Mouse (Mus musculus) hindbrain, embryonic 16.5 days (tissue): ENCODE measurements around the gene Csf3r. TPM values are rescaled to one million over a fixed set of nuclear protein-coding genes. Genes with fewer than 3 reads are reported as not detected.

Source experiments
- ATAC-seq: fragments of 200-750 bp; cut with Nextera tagmentation; 2 replicates; pipeline ENCODE4 v1.8.0; 2017; ENCODE audit warnings: moderate TSS enrichment, moderate library complexity
- H3K27ac ChIP-seq: fragments of 300-500 bp; sonication (generic); 2 replicates; pipeline ENCODE4 v1.5.1; 2014; ENCODE audit warnings: low read depth, mild to moderate bottlenecking, control low read depth, low read length, moderate library complexity
- H3K27me3 ChIP-seq: fragments of 300-500 bp; sonication (generic); replicated peaks from 2 replicates; pipeline ENCODE4 v1.6.1; 2014; ENCODE audit warnings: low read length; ENCODE audit not compliant: control insufficient read depth, insufficient read depth
- H3K36me3 ChIP-seq: fragments of 300-500 bp; sonication (generic); 2 replicates; pipeline ENCODE4 v1.6.1; 2014; ENCODE audit warnings: mild to moderate bottlenecking, low read length, moderate library complexity, mixed read lengths; ENCODE audit not compliant: control insufficient read depth, insufficient read depth
- H3K4me1 ChIP-seq: fragments of 300-500 bp; sonication (generic); 2 replicates; pipeline ENCODE4 v1.6.1; 2014; ENCODE audit warnings: low read depth, low read length; ENCODE audit not compliant: control insufficient read depth, insufficient read depth
- H3K4me2 ChIP-seq: fragments of 300-500 bp; sonication (generic); 2 replicates; pipeline ENCODE4 v1.6.1; 2014; ENCODE audit warnings: mild to moderate bottlenecking, low read length, control low read depth, moderate library complexity
- H3K4me3 ChIP-seq: fragments of 300-500 bp; sonication (generic); 2 replicates; pipeline ENCODE4 v1.5.1; 2014; ENCODE audit warnings: mild to moderate bottlenecking, low read length, control low read depth, moderate library complexity
- H3K9ac ChIP-seq: fragments of 300-500 bp; sonication (generic); 2 replicates; pipeline ENCODE4 v1.6.1; 2014; ENCODE audit warnings: low read depth, mild to moderate bottlenecking, control low read depth, low read length, moderate library complexity
- H3K9me3 ChIP-seq: fragments of 300-500 bp; sonication (generic); 2 replicates; pipeline ENCODE4 v1.6.1; 2014; ENCODE audit warnings: mild to moderate bottlenecking, low read length, moderate library complexity; ENCODE audit not compliant: control insufficient read depth
- WGBS: fragments of 180-500 bp; shearing (Covaris S2); extraction: QIAGEN DNeasy Blood & Tissue Kit; methylation state at CpG from one replicate; pipeline ENCODE4 v1.1.7; 2014; 5-methylcytosine and 5-hydroxymethylcytosine counted together
- polyA plus RNA-seq: library from polyadenylated mRNA; unstranded; fragments of >200 nt; fragmentation: Nextera tagmentation; extraction: Ambion mirVana; gene quantifications from 2 replicates; pipeline ENCODE4 v1.2.1, GENCODE M21; 2015

Csf3r gene
- polyA plus RNA-seq, 1 experiment from 2014 or later = 0.68 TPM

- H3K4me3 ChIP-seq = no peak overlapping the region
- H3K4me2 ChIP-seq = no peak overlapping the region
- H3K27me3 ChIP-seq = no peaks in the 10 kb centered on the region
- H3K27ac ChIP-seq = no peak overlapping the region
- no peaks in the 10 kb centered on the region for H3K36me3 ChIP-seq
- 87% methylated on average over 2 of the region's 2 CpGs for WGBS
- no peak overlapping the region for H3K9ac ChIP-seq
- H3K9me3 ChIP-seq = peaks cover 9% of the 10 kb centered on the region
- no peak for ATAC-seq
- H3K4me1 ChIP-seq = no peaks in the 10 kb centered on the region
Measured at GRCm38 (mm10) chr4:125997826-125998225, 26.5 kb upstream of the Csf3r start.

DNA sequence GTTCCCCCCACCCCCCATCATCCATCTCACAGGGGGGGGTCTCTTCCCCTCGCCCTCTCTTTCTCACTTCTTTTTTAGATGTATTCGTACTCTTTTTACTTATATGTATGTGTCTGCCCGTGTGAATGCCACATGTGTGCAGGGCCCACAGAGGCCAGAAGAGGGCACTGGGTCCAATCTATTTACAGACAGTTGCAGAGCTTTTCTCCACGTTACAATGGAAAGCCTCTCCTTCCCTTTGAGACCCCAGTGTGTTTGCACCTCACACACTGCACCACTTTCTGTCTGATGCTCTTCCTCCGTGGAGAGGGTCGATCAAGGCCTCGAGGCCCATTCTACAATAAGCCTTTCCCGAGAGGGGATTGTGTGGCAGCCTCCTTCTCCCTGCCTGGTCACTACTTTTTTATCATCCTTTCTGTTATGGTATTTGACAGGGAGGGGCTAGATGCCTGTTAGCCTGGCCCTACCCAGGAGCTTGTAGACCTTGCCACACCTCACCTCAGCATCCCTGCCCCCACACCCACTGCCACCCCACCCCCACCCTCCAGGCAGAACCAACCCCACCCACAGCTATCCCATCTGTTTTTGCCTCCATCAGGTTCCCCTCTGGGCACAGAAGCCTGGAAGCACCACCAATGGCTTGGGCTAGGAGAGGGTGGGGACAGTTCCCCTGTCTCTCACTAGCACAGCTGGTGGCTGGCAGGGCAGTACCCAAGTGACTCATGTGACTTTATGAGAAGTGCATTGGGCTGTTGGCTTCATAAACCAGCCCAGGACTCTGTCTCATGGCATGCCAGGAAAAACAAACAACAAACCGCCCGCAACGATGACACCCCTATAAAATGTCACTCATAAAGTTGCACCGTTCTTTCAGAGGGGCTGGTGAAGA lies 22.8 kb upstream of the Csf3r start:
- Histone ChIP-seq H3K36me3 (no peaks in the 10 kb centered on the region), H3K4me3 (no peak overlapping the region), H3K27me3 (no peaks in the 10 kb centered on the region), H3K27ac (no peak overlapping the region), H3K4me1 (no peaks in the 10 kb centered on the region), H3K9ac (no peak overlapping the region), H3K4me2 (no peak overlapping the region), H3K9me3 (peaks cover 9% of the 10 kb centered on the region)
- 91% methylated on average over 12 of the region's 12 CpGs for whole genome bisulfite sequencing
- no peak for ATAC-seq

DNA sequence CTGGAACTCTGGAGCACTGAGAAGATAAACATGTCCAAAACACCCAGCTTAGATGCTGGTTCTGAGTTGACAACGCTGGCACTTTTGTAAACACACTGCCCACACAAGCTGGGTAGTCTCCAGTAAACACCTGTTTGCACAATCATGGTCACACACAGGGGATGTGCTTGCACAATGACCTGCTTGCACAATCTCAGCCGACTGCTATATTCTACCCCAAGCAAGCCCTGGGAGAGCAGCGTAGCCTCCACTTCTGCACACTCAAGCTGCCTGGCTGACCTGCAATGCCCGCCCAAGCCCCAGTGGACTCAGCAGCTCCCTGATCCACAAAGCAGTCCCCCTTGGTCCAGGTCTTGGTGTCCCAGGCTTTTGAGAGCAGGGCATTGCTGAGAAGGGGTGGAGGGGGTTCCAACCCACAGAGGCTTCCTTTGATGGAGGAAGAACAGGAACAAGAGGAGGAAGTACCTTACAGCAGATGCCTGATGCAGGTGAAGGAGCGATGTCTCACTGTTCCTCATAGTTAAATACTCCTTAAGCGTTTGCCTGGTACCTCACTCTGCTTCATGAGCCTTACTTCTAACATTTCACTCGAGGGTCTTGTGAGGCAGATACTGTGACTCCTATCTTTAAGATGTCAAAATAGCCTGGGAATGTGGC lies 6.5 kb upstream of the Csf3r start:
- H3K27ac ChIP-seq = no peak overlapping the region
- no peak for ATAC-seq
- H3K36me3 ChIP-seq = no peaks in the 10 kb centered on the region
- H3K9ac ChIP-seq = no peak overlapping the region
- no peak overlapping the region for H3K4me3 ChIP-seq
- no peaks in the 10 kb centered on the region for H3K9me3 ChIP-seq
- H3K4me1 ChIP-seq = no peaks in the 10 kb centered on the region
- no peak overlapping the region for H3K4me2 ChIP-seq
- no peaks in the 10 kb centered on the region for H3K27me3 ChIP-seq
- 90% methylated on average over 7 of the region's 7 CpGs for whole genome bisulfite sequencing

DNA sequence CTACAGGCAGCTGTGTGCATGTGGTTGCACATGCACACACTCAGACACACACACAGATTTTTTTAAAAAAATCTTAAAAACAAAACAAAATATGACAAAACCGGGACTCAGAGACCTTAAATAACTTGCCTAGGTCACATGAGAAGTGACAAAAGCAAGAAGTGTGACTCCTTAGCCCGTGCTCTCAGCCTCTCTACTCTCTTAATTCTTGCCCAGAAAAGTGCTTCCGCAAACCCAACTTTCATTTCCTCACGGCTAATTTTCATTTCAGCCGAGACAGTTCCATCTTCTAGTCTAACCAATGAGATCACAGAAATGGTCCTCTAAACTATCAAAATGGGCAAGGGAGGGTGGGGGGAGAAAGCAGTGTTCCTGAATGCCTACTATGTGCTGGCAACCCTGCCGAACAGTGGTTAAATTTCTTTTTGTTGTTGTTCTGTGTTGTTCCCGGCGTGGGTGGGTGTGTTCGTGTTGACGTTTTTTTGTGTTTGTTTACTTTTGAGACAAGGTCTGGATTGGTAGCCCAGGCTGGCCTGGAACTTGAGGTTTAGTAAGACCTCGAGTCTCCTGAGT lies 5.3 kb upstream of the Csf3r start:
- Histone ChIP-seq H3K36me3 (no peaks in the 10 kb centered on the region), H3K4me3 (no peak overlapping the region), H3K27ac (no peak overlapping the region), H3K9me3 (no peaks in the 10 kb centered on the region), H3K27me3 (no peaks in the 10 kb centered on the region), H3K4me2 (no peak overlapping the region), H3K4me1 (no peaks in the 10 kb centered on the region), H3K9ac (no peak overlapping the region)
- ATAC-seq = no peak
- 79% methylated on average over 11 of the region's 11 CpGs for WGBS

DNA sequence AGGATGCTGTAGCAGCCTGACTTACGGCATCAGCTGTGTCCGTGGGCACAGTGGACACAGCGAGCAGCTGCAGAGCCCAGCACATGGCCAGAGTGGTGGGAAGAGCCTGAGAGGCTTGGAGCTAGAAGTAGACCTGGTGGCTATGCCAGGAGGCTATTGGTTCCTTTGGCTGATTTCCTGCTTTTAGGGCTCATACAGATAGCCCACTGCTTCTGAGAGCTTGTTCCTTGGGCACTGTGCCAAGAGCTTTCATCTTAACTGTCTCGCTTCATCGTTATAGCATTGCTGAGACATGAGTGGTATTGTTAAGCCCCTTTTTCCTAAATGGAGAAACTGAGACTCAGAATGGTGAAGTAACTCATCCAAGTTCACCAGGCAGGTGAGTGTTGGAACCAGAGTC lies 1.5 kb downstream of the Csf3r start:
- ATAC-seq = no peak

DNA sequence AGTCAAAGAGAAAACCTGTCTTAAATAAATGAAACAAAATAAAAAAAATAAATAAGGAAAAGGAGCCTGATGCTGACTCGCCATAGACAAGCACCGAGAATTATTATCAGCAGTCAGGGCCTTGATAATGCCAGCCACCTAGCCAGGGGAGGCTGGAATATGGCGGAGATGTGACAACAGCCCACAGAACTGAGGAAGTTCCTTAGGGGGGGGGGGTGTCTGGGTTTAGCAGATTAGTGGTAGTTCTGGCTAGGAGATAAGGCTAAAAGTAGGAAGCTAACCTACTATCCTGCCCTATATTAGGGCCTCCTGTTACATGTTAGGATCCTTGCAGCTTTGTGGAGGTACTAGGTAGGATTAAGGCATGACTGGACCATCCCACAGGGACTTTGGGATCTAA lies 3.6 kb downstream of the Csf3r start:
- H3K4me1 ChIP-seq = no peaks in the 10 kb centered on the region
- no peaks in the 10 kb centered on the region for H3K9me3 ChIP-seq
- no peak overlapping the region for H3K4me3 ChIP-seq
- WGBS = 87% methylated on average over 3 of the region's 3 CpGs
- H3K9ac ChIP-seq = no peak overlapping the region
- no peak overlapping the region for H3K4me2 ChIP-seq
- no peaks in the 10 kb centered on the region for H3K36me3 ChIP-seq
- no peaks in the 10 kb centered on the region for H3K27me3 ChIP-seq
- H3K27ac ChIP-seq = no peak overlapping the region
- ATAC-seq = no peak

More for the DNA sequence above, 1.5 kb downstream of the Csf3r start:
- Histone ChIP-seq H3K9ac (no peak overlapping the region), H3K4me2 (no peak overlapping the region), H3K27me3 (no peaks in the 10 kb centered on the region), H3K4me1 (no peaks in the 10 kb centered on the region), H3K4me3 (no peak overlapping the region), H3K27ac (no peak overlapping the region), H3K36me3 (no peaks in the 10 kb centered on the region), H3K9me3 (no peaks in the 10 kb centered on the region)
- 78% methylated on average over 5 of the region's 5 CpGs for WGBS

GRCm38 (mm10) chr4:126029042-126029441 lies 4.7 kb downstream of the Csf3r start:
- H3K4me2 ChIP-seq = no peak overlapping the region
- ATAC-seq = no peak
- H3K36me3 ChIP-seq = no peaks in the 10 kb centered on the region
- WGBS = 81% methylated on average over 3 of the region's 3 CpGs
- no peaks in the 10 kb centered on the region for H3K9me3 ChIP-seq
- H3K4me1 ChIP-seq = no peaks in the 10 kb centered on the region
- H3K27ac ChIP-seq = no peak overlapping the region
- no peak overlapping the region for H3K9ac ChIP-seq
- no peaks in the 10 kb centered on the region for H3K27me3 ChIP-seq
- no peak overlapping the region for H3K4me3 ChIP-seq

- H3K4me2 ChIP-seq = no peak overlapping the region
- no peak overlapping the region for H3K9ac ChIP-seq
- H3K9me3 ChIP-seq = no peaks in the 10 kb centered on the region
- H3K36me3 ChIP-seq = no peaks in the 10 kb centered on the region
- no peaks in the 10 kb centered on the region for H3K4me1 ChIP-seq
- no peak overlapping the region for H3K4me3 ChIP-seq
- H3K27ac ChIP-seq = no peak overlapping the region
- no peaks in the 10 kb centered on the region for H3K27me3 ChIP-seq
- no peak for ATAC-seq
- 71% methylated on average over 5 of the region's 5 CpGs for WGBS
Measured at GRCm38 (mm10) chr4:126030705-126031104, 6.4 kb downstream of the Csf3r start.

DNA sequence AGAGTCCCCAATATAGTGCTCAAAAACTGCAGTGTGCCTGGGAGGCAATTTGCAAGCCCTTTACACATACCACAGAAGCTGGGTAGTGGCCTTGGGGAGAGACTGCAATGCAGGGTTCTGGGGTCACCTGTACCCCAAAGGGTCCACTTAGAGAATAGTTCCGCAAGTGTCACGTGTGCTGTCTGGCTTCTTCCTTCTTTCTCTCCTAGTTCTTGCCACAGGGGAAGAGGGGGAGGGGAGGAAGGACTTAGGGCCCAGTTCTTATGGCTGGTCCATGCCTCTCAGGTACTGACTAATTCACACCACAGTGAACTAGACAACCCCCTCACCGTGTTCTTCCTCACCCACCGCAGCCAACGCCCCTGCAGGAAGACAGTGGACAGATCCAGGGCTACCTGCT lies 11.1 kb downstream of the Csf3r start:
- H3K4me1 ChIP-seq = no peaks in the 10 kb centered on the region
- H3K27me3 ChIP-seq = no peaks in the 10 kb centered on the region
- no peaks in the 10 kb centered on the region for H3K9me3 ChIP-seq
- H3K9ac ChIP-seq = no peak overlapping the region
- no peak overlapping the region for H3K27ac ChIP-seq
- H3K4me2 ChIP-seq = no peak overlapping the region
- ATAC-seq = no peak
- WGBS = 89% methylated on average over 5 of the region's 5 CpGs
- no peak overlapping the region for H3K4me3 ChIP-seq
- no peaks in the 10 kb centered on the region for H3K36me3 ChIP-seq
